Mouse (Mus musculus) skeletal muscle tissue, adult 2 months (tissue): ENCODE measurements around the gene Lhx3.

ENCODE experiments used
- DNase-seq: peaks from one replicate; pipeline ENCODE4 v3.0.0-alpha.2; 2012; ENCODE audit warnings: low read depth, low spot score

The Lhx3 gene

GRCm38 (mm10) chr2:26202849-26203475, 5.1 kb downstream of the Lhx3 start:
- DNase-seq = no peak

GRCm38 (mm10) chr2:26201926-26202848, 5.9 kb downstream of the Lhx3 start:
- DNase-seq = no peak

GRCm38 (mm10) chr2:26198488-26198887, 9.6 kb downstream of the Lhx3 start:
- no peak for DNase-seq

GRCm38 (mm10) chr2:26194552-26195339, 13.3 kb downstream of the Lhx3 start:
- no peak for DNase-seq

GRCm38 (mm10) chr2:26188517-26188916, 19.6 kb downstream of the Lhx3 start:
- DNase-seq = peak; percentile 15

GRCm38 (mm10) chr2:26184352-26184751, 23.7 kb downstream of the Lhx3 start:
- DNase-seq = no peak

GRCm38 (mm10) chr2:26182646-26183045, 25.4 kb downstream of the Lhx3 start:
- no peak for DNase-seq

- DNase-seq = no peak
These were observed 30.9 kb downstream of the Lhx3 start for GRCm38 (mm10) chr2:26177189-26177588.

GRCm38 (mm10) chr2:26176731-26177130, 31.4 kb downstream of the Lhx3 start:
- no peak for DNase-seq

- DNase-seq = no peak
These were observed 32.9 kb downstream of the Lhx3 start for GRCm38 (mm10) chr2:26175191-26175590.

GRCm38 (mm10) chr2:26172166-26172565, 35.9 kb downstream of the Lhx3 start:
- no peak for DNase-seq

GRCm38 (mm10) chr2:26170376-26170775, 37.7 kb downstream of the Lhx3 start:
- no peak for DNase-seq

- no peak for DNase-seq
These were observed 39.1 kb downstream of the Lhx3 start for GRCm38 (mm10) chr2:26168843-26169579.

GRCm38 (mm10) chr2:26166890-26167289, 41.2 kb downstream of the Lhx3 start:
- no peak for DNase-seq

GRCm38 (mm10) chr2:26158064-26158463, 50.0 kb downstream of the Lhx3 start:
- no peak for DNase-seq

- DNase-seq = no peak
These were observed 51.7 kb downstream of the Lhx3 start for GRCm38 (mm10) chr2:26156191-26156977.

GRCm38 (mm10) chr2:26155737-26156136, 52.4 kb downstream of the Lhx3 start:
- no peak for DNase-seq

- DNase-seq = no peak
These were observed 53.5 kb downstream of the Lhx3 start for GRCm38 (mm10) chr2:26154586-26154985.

- DNase-seq = no peak
These were observed 54.2 kb downstream of the Lhx3 start for GRCm38 (mm10) chr2:26153909-26154340.

GRCm38 (mm10) chr2:26153295-26153694, 54.8 kb downstream of the Lhx3 start:
- DNase-seq = no peak
